9 mouse cellular contexts compared by ENCODE assay signal in the genomic region with DNA sequence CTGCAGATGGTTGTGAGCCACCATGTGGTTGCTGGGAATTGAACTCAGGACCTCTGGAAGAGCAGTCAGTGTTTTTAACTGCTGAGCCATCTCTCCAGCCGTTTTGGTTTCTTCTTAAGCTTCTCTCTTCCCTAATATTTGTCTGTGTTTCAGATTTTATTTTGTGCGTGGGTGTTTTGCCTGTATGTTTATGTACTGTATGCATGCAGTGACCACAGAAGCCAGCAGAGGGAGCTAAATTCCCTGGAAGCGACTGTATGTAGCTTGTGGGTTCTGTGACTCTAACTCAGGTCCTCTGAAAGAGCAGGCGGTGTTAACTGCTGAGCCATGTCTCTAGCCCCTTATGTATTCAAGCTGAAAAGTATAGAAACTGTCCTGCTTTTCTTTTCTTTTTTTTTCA. TPM values are rescaled to one million over a fixed set of nuclear protein-coding genes. Genes with fewer than 3 reads are reported as not detected.
A peak's percentile ranks its signal among the peaks of the same experiment; 100 is the strongest.
DNase-seq lines count a peak whose midpoint lies in the region; ATAC-seq and TF ChIP-seq lines count a peak whose summit lies in the region.
"Had no signal": no experiment of that assay in that cellular context is flagged by ENCODE, and none has a peak within 500 bp of the region (broad histone marks: within the 10 kb centered on the region; RNA-seq: fewer than 3 reads in every experiment).

No protein-coding gene starts in this region.

- no peak for TF ChIP-seq EP300 in stomach, postnatal 0 days (optimal IDR thresholded peaks at IDR 0.05)

- H3K27ac ChIP-seq in liver, embryonic 12.5 days: no peak overlapping the region
- no peak overlapping the region for H3K27ac ChIP-seq in stomach, postnatal 0 days (replicated peaks)
- H3K27ac ChIP-seq in forebrain, embryonic 15.5 days (replicated peaks): no peak overlapping the region
- H3K27ac ChIP-seq: liver, embryonic 13.5 days had no signal

- ATAC-seq in liver, embryonic 12.5 days: no peak
- ATAC-seq in stomach, postnatal 0 days (ENCODE audit: low FRiP score, low TSS enrichment): no peak
- no peak for ATAC-seq in forebrain, embryonic 15.5 days (replicated peaks)

- peaks cover 7% of the 10 kb centered on the region; the same call in 1 of the 2 replicates for H3K27me3 ChIP-seq in liver, embryonic 12.5 days (replicated peaks)
- no peaks in the 10 kb centered on the region for H3K27me3 ChIP-seq in stomach, postnatal 0 days (ENCODE audit: control insufficient read depth, insufficient read depth, low read length)
- 0 out of 2 replicates have a peak, but pooled peaks cover 2% of the 10 kb centered on the region for H3K27me3 ChIP-seq in forebrain, embryonic 15.5 days

- WGBS in liver, embryonic 12.5 days (ENCODE audit: insufficient replicate concordance): 32% methylated on average over 4 of the region's 4 CpGs
- WGBS in stomach, postnatal 0 days: 56% methylated on average over 4 of the region's 4 CpGs
- WGBS in forebrain, embryonic 15.5 days: 55% methylated on average over 4 of the region's 4 CpGs

- DNase-seq in adrenal gland, postnatal 36 days: peak; percentile 32 to 41
- no peak for DNase-seq in adrenal gland, postnatal 10 days
- peak; percentile 82 for DNase-seq in liver
- peak; percentile 74 for DNase-seq in c-Kit-positive CD71-positive TER-119-negative erythroid progenitor cells, embryonic 14.5 days (ENCODE audit: low read depth)
- no peak for DNase-seq in stomach, postnatal 0 days (ENCODE audit: low spot score)
- DNase-seq in layer of hippocampus, adult 9-10 months (ENCODE audit: low spot score): no peak
- DNase-seq: liver, embryonic 13.5 days had no signal

- H3K9me3 ChIP-seq in liver, embryonic 12.5 days (replicated peaks): no peaks in the 10 kb centered on the region; the same call in 1 of the 2 replicates
- no peaks in the 10 kb centered on the region for H3K9me3 ChIP-seq in stomach, postnatal 0 days (ENCODE audit: control insufficient read depth, low read length)
- no peaks in the 10 kb centered on the region for H3K9me3 ChIP-seq in forebrain, embryonic 15.5 days
- H3K9me3 ChIP-seq: liver, embryonic 13.5 days had no signal

- H3K4me1 ChIP-seq in liver, embryonic 12.5 days: peaks cover 21% of the 10 kb centered on the region
- H3K4me1 ChIP-seq in stomach, postnatal 0 days (replicated peaks; ENCODE audit: control insufficient read depth, insufficient read depth): 0 out of 2 replicates have a peak, but pooled peaks cover 2% of the 10 kb centered on the region
- H3K4me1 ChIP-seq in forebrain, embryonic 15.5 days: peaks cover 19% of the 10 kb centered on the region

- no peak overlapping the region for H3K9ac ChIP-seq in liver, embryonic 12.5 days
- H3K9ac ChIP-seq in stomach, postnatal 0 days (ENCODE audit: low read length): no peak overlapping the region
- no peak overlapping the region for H3K9ac ChIP-seq in forebrain, embryonic 15.5 days (replicated peaks)
- H3K9ac ChIP-seq: liver, embryonic 13.5 days had no signal

- no peak overlapping the region for H3K4me2 ChIP-seq in liver, embryonic 12.5 days
- no peak overlapping the region for H3K4me2 ChIP-seq in stomach, postnatal 0 days (replicated peaks; ENCODE audit: low read depth)
- H3K4me2 ChIP-seq in forebrain, embryonic 15.5 days (replicated peaks): no peak overlapping the region
- H3K4me2 ChIP-seq: liver, embryonic 13.5 days had no signal

- H3K36me3 ChIP-seq in liver, embryonic 12.5 days: no peaks in the 10 kb centered on the region
- no peaks in the 10 kb centered on the region for H3K36me3 ChIP-seq in stomach, postnatal 0 days (ENCODE audit: control insufficient read depth, insufficient read depth, low read length)
- H3K36me3 ChIP-seq in forebrain, embryonic 15.5 days: no peaks in the 10 kb centered on the region
- H3K36me3 ChIP-seq: liver, embryonic 13.5 days had no signal

- peak; percentile 74 for TF ChIP-seq CTCF in stomach, postnatal 0 days (IDR thresholded peaks at IDR 0.05; ENCODE audit: low read depth)

- no peak overlapping the region for H3K4me3 ChIP-seq in liver, embryonic 12.5 days
- no peak overlapping the region for H3K4me3 ChIP-seq in stomach, postnatal 0 days (ENCODE audit: low read depth, low read length)
- H3K4me3 ChIP-seq in forebrain, embryonic 15.5 days: no peak overlapping the region
- H3K4me3 ChIP-seq: liver, embryonic 13.5 days had no signal

RNA-seq across cellular contexts. Expression of a gene that starts 3.4 kb away (rescaled TPM):
- 100 to 1,000 TPM; 272 to 276 TPM for total RNA-seq in adrenal gland, postnatal 36 days (2021)
- total RNA-seq in adrenal gland, postnatal 10 days (2021): 100 to 1,000 TPM; 144 to 176 TPM
- 242 and 244 TPM in 2 replicates for polyA plus RNA-seq in liver, embryonic 12.5 days (2016; fragmentation: Nextera tagmentation; extraction: Ambion mirVana)
- polyA plus RNA-seq in stomach, postnatal 0 days (2015; fragmentation: Nextera tagmentation; extraction: Ambion mirVana): 145 and 159 TPM in 2 replicates
- 45.7 and 53.5 TPM in 2 replicates for polyA plus RNA-seq in forebrain, embryonic 15.5 days (2015; fragmentation: Nextera tagmentation; extraction: Ambion mirVana)

RNA-seq across cellular contexts. Expression of a gene that starts 28.7 kb away (rescaled TPM):
- total RNA-seq in adrenal gland, postnatal 36 days (2021): 1 to 10 TPM; 1.3 to 3.4 TPM
- total RNA-seq in adrenal gland, postnatal 10 days (2021): 10 to 100 TPM; 24.0 to 59.0 TPM
- polyA plus RNA-seq in liver, embryonic 12.5 days (2016; fragmentation: Nextera tagmentation; extraction: Ambion mirVana): 0.35 and 0.89 TPM in 2 replicates
- polyA plus RNA-seq in stomach, postnatal 0 days (2015; fragmentation: Nextera tagmentation; extraction: Ambion mirVana): 25.7 and 28.6 TPM in 2 replicates
- polyA plus RNA-seq in forebrain, embryonic 15.5 days (2015; fragmentation: Nextera tagmentation; extraction: Ambion mirVana): 0.97 and 1.3 TPM in 2 replicates

RNA-seq across cellular contexts. Expression of a gene that starts 48.1 kb away (rescaled TPM):
- 1 to 10 TPM; 1.1 to 1.6 TPM for total RNA-seq in adrenal gland, postnatal 36 days (2021)
- total RNA-seq in adrenal gland, postnatal 10 days (2021): 1 to 10 TPM; 8.2 to 9.8 TPM
- 22.1 and 23.6 TPM in 2 replicates for polyA plus RNA-seq in liver, embryonic 12.5 days (2016; fragmentation: Nextera tagmentation; extraction: Ambion mirVana)
- polyA plus RNA-seq in stomach, postnatal 0 days (2015; fragmentation: Nextera tagmentation; extraction: Ambion mirVana): 5.1 and 7.1 TPM in 2 replicates
- polyA plus RNA-seq in forebrain, embryonic 15.5 days (2015; fragmentation: Nextera tagmentation; extraction: Ambion mirVana): 19.8 and 24.8 TPM in 2 replicates

Comparison
In these comparisons a context has a peak if more than half of its experiments do, and no peak if none do; other contexts are left out.
1. DNase-seq: peak in adrenal gland, postnatal 36 days (2 of 2), liver (single experiment) and c-Kit-positive CD71-positive TER-119-negative erythroid progenitor cells, embryonic 14.5 days (single experiment); none in adrenal gland, postnatal 10 days (single experiment), stomach, postnatal 0 days (single experiment) and layer of hippocampus, adult 9-10 months (single experiment).
2. RNA of a gene that starts 28.7 kb away (polyA plus RNA-seq): 25.7 to 28.6 TPM in stomach, postnatal 0 days; 0.97 to 1.3 TPM in forebrain, embryonic 15.5 days and 0.35 to 0.89 TPM in liver, embryonic 12.5 days; every median in the first group is over 10 times any median in the second.